Mouse (Mus musculus): ENCODE measurements around the gene Kcnh3.

The Kcnh3 gene

GRCm38 (mm10) chr15:99224208-99224911 is at the start of gene Kcnh3:
Gene Kcnh3, plus strand, starts transcription at chr15:99224861.
- DNase-seq (ENCODE audit: low spot score): peak; percentile 53

- DNase-seq (ENCODE audit: low spot score): no peak
Observed at GRCm38 (mm10) chr15:99179639-99180038, 45.0 kb upstream of the Kcnh3 start.

- no peak for DNase-seq (ENCODE audit: low spot score)
Observed at GRCm38 (mm10) chr15:99184217-99184914, 40.3 kb upstream of the Kcnh3 start.

- DNase-seq (ENCODE audit: low spot score): no peak
Observed at GRCm38 (mm10) chr15:99194358-99194757, 30.3 kb upstream of the Kcnh3 start.

GRCm38 (mm10) chr15:99195043-99195442 is 29.6 kb upstream of the Kcnh3 start:
- DNase-seq (ENCODE audit: low spot score): peak; percentile 59

- DNase-seq (ENCODE audit: low spot score): peak; percentile 45
Observed at GRCm38 (mm10) chr15:99198761-99199160, 25.9 kb upstream of the Kcnh3 start.

GRCm38 (mm10) chr15:99205959-99206358 is 18.7 kb upstream of the Kcnh3 start:
- no peak for DNase-seq (ENCODE audit: low spot score)

GRCm38 (mm10) chr15:99213183-99213582 is 11.5 kb upstream of the Kcnh3 start:
- no peak for DNase-seq (ENCODE audit: low spot score)

- DNase-seq (ENCODE audit: low spot score): peak; percentile 58
Observed at GRCm38 (mm10) chr15:99214941-99215340, 9.7 kb upstream of the Kcnh3 start.

GRCm38 (mm10) chr15:99215741-99216463 is 8.8 kb upstream of the Kcnh3 start:
- no peak for DNase-seq (ENCODE audit: low spot score)

GRCm38 (mm10) chr15:99217630-99218029 is 7.0 kb upstream of the Kcnh3 start:
- no peak for DNase-seq (ENCODE audit: low spot score)

- peak; percentile 67 for DNase-seq (ENCODE audit: low spot score)
Observed at GRCm38 (mm10) chr15:99221315-99221952, 3.2 kb upstream of the Kcnh3 start.

- peak; percentile 59 for DNase-seq (ENCODE audit: low spot score)
Observed at GRCm38 (mm10) chr15:99222794-99223584, 1.7 kb upstream of the Kcnh3 start.

- peak; percentile 53 for DNase-seq (ENCODE audit: low spot score)
Observed at GRCm38 (mm10) chr15:99223585-99224207, 965 bp upstream of the Kcnh3 start.

GRCm38 (mm10) chr15:99225081-99225810 is 585 bp downstream of the Kcnh3 start:
- peak; percentile 40 for DNase-seq (ENCODE audit: low spot score)

GRCm38 (mm10) chr15:99226090-99226489 is 1.4 kb downstream of the Kcnh3 start:
- no peak for DNase-seq (ENCODE audit: low spot score)

- no peak for DNase-seq (ENCODE audit: low spot score)
Observed at GRCm38 (mm10) chr15:99231998-99232397, 7.3 kb downstream of the Kcnh3 start.

- DNase-seq (ENCODE audit: low spot score): no peak
Observed at GRCm38 (mm10) chr15:99233719-99234118, 9.1 kb downstream of the Kcnh3 start.

GRCm38 (mm10) chr15:99234326-99235010 is 9.8 kb downstream of the Kcnh3 start:
- no peak for DNase-seq (ENCODE audit: low spot score)

GRCm38 (mm10) chr15:99238006-99238405 is 13.3 kb downstream of the Kcnh3 start:
- no peak for DNase-seq (ENCODE audit: low spot score)

Data from embryo, embryonic 10.5 days (tissue).